Mouse (Mus musculus) lung, postnatal 0 days (tissue): ENCODE results near the gene Kif5a.

ENCODE experiments used
- CTCF ChIP-seq: IDR thresholded peaks from 2 replicates; pipeline ENCODE4 v1.5.1; 2016; ENCODE audit warnings: antibody characterized with exemption, mild to moderate bottlenecking
- EP300 ChIP-seq: IDR thresholded peaks from 2 replicates; pipeline ENCODE4 v1.6.1; 2016; ENCODE audit warnings: antibody characterized with exemption, mild to moderate bottlenecking, control low read depth

DNA sequence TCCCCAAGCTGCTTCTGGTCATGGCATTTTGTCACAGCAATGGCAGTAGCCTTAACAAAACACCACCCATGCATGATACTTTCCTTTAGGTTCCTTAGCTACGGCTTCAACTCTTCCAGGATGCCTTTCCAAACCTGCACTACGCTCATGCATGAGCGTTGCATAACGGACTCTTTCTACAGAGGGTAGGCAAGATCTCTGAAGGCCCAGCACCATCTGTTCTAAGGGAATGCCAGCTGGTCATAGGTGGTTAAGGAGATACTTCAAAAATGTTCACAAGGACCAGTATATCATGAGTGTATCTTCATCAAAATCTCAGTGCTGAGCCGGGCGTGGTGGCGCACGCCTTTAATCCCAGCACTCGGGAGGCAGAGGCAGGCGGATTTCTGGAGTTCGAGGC is 46.7 kb downstream of the Kif5a start:
- TF ChIP-seq CTCF, result no peak
- no peak for TF ChIP-seq EP300
